Mouse (Mus musculus): Measurements from ENCODE around the gene Hexb. TPM values are rescaled to one million over a fixed set of nuclear protein-coding genes. Genes with fewer than 3 reads are reported as not detected.

Hexb gene
- polyA plus RNA-seq, 1 experiment: 30.9 TPM

- H3K27me3 ChIP-seq (ENCODE audit: control insufficient read depth, insufficient read depth, insufficient read length): no peaks in the 10 kb centered on the region
- no peak overlapping the region for H3K4me3 ChIP-seq
- no peaks in the 10 kb centered on the region for H3K36me3 ChIP-seq (ENCODE audit: control insufficient read depth, insufficient read depth)
- no peaks in the 10 kb centered on the region for H3K79me2 ChIP-seq (ENCODE audit: control insufficient read depth, insufficient read depth)
- H3K4me2 ChIP-seq (ENCODE audit: low read depth): no peak overlapping the region
- TF ChIP-seq TCF12 (IDR thresholded peaks at IDR 0.05; ENCODE audit: insufficient read depth, poor library complexity, severe bottlenecking) (no peak), CEBPB (IDR thresholded peaks at IDR 0.05; ENCODE audit: insufficient read depth, poor library complexity, severe bottlenecking) (no peak), MYOG (IDR thresholded peaks at IDR 0.05; ENCODE audit: control insufficient read depth in 1 of 3, insufficient read depth in 1 of 3, insufficient read length in 2 of 3, low read depth in 2 of 3) (no peak), POLR2A (IDR thresholded peaks at IDR 0.05; ENCODE audit: insufficient read length, low read depth) (no peak), E2F4 (IDR thresholded peaks at IDR 0.05; ENCODE audit: insufficient read depth) (no peak), USF1 (IDR thresholded peaks at IDR 0.05; ENCODE audit: low read depth) (no peak), MAX (IDR thresholded peaks at IDR 0.05; ENCODE audit: low read depth) (no peak), MYOD1 (IDR thresholded peaks at IDR 0.05; ENCODE audit: control insufficient read depth in 1 of 3, insufficient read length in 2 of 3, low read depth in 2 of 3) (no peak), SRF (IDR thresholded peaks at IDR 0.05; ENCODE audit: control insufficient read depth, insufficient read length, low read depth) (no peak), TCF3 (IDR thresholded peaks at IDR 0.05; ENCODE audit: insufficient read length, low read depth) (no peak), POLR2AphosphoS2 (IDR thresholded peaks at IDR 0.05; ENCODE audit: insufficient read length, low read depth) (no peak), REST (IDR thresholded peaks at IDR 0.05; ENCODE audit: insufficient read depth, insufficient read length) (no peak)
- H3ac ChIP-seq (ENCODE audit: control insufficient read depth, insufficient read length): no peak overlapping the region
Measured at GRCm38 (mm10) chr13:97214583-97215268, 16.6 kb upstream of the Hexb start.

DNA sequence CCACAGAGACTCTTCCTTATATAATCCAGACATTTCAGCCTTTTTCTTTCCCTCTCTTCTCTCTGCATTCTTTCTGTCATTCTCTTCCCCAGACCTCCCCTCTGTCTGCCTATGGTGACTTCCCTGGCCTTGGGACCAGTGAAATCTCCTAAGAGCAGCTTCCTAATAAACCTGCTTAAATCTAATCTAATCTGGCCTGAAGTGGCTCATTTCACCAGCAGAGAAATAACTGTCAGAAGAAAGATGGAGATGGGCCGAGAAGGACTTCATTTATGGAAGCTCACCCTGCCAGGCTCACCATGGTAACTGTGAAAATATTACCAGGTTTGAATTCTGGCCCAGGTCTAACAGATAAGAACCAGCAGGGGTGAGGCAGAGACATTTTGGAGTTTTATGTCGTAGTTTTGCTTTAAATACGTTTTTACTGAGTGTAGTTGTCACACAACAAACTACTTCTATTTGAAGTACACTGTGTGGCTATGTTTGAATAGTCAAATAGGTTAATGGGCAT, 10.4 kb upstream of the Hexb start:
- Histone ChIP-seq H3ac (ENCODE audit: control insufficient read depth, insufficient read length) (no peak overlapping the region), H3K27me3 (ENCODE audit: control insufficient read depth, insufficient read depth, insufficient read length) (no peaks in the 10 kb centered on the region), H3K36me3 (ENCODE audit: control insufficient read depth, insufficient read depth) (no peaks in the 10 kb centered on the region), H3K4me3 (no peak overlapping the region), H3K4me2 (ENCODE audit: low read depth) (no peak overlapping the region), H3K79me2 (ENCODE audit: control insufficient read depth, insufficient read depth) (no peaks in the 10 kb centered on the region)
- no peak for TF ChIP-seq TCF12 (IDR thresholded peaks at IDR 0.05; ENCODE audit: insufficient read depth, poor library complexity, severe bottlenecking)
- no peak for TF ChIP-seq MAX (IDR thresholded peaks at IDR 0.05; ENCODE audit: low read depth)
- TF ChIP-seq MYOG (IDR thresholded peaks at IDR 0.05; ENCODE audit: control insufficient read depth in 1 of 3, insufficient read depth in 1 of 3, insufficient read length in 2 of 3, low read depth in 2 of 3): no peak
- no peak for TF ChIP-seq MYOD1 (IDR thresholded peaks at IDR 0.05; ENCODE audit: control insufficient read depth in 1 of 3, insufficient read length in 2 of 3, low read depth in 2 of 3)
- no peak for TF ChIP-seq E2F4 (IDR thresholded peaks at IDR 0.05; ENCODE audit: insufficient read depth)
- no peak for TF ChIP-seq TCF3 (IDR thresholded peaks at IDR 0.05; ENCODE audit: insufficient read length, low read depth)
- no peak for TF ChIP-seq CEBPB (IDR thresholded peaks at IDR 0.05; ENCODE audit: insufficient read depth, poor library complexity, severe bottlenecking)
- no peak for TF ChIP-seq SRF (IDR thresholded peaks at IDR 0.05; ENCODE audit: control insufficient read depth, insufficient read length, low read depth)
- no peak for TF ChIP-seq POLR2AphosphoS2 (IDR thresholded peaks at IDR 0.05; ENCODE audit: insufficient read length, low read depth)
- no peak for TF ChIP-seq REST (IDR thresholded peaks at IDR 0.05; ENCODE audit: insufficient read depth, insufficient read length)
- TF ChIP-seq USF1 (IDR thresholded peaks at IDR 0.05; ENCODE audit: low read depth): no peak
- no peak for TF ChIP-seq POLR2A (IDR thresholded peaks at IDR 0.05; ENCODE audit: insufficient read length, low read depth)

- H3K36me3 ChIP-seq (ENCODE audit: control insufficient read depth, insufficient read depth): no peaks in the 10 kb centered on the region
- H3K4me3 ChIP-seq: no peak overlapping the region
- H3ac ChIP-seq (ENCODE audit: control insufficient read depth, insufficient read length): no peak overlapping the region
- no peak for TF ChIP-seq CEBPB (IDR thresholded peaks at IDR 0.05; ENCODE audit: insufficient read depth, poor library complexity, severe bottlenecking)
- no peak for TF ChIP-seq TCF12 (IDR thresholded peaks at IDR 0.05; ENCODE audit: insufficient read depth, poor library complexity, severe bottlenecking)
- no peak for TF ChIP-seq TCF3 (IDR thresholded peaks at IDR 0.05; ENCODE audit: insufficient read length, low read depth)
- TF ChIP-seq POLR2AphosphoS2 (IDR thresholded peaks at IDR 0.05; ENCODE audit: insufficient read length, low read depth): no peak
- no peak for TF ChIP-seq E2F4 (IDR thresholded peaks at IDR 0.05; ENCODE audit: insufficient read depth)
- TF ChIP-seq MYOG (IDR thresholded peaks at IDR 0.05; ENCODE audit: control insufficient read depth in 1 of 3, insufficient read depth in 1 of 3, insufficient read length in 2 of 3, low read depth in 2 of 3): no peak
- TF ChIP-seq MYOD1 (IDR thresholded peaks at IDR 0.05; ENCODE audit: control insufficient read depth in 1 of 3, insufficient read length in 2 of 3, low read depth in 2 of 3): no peak
- no peak for TF ChIP-seq REST (IDR thresholded peaks at IDR 0.05; ENCODE audit: insufficient read depth, insufficient read length)
- TF ChIP-seq SRF (IDR thresholded peaks at IDR 0.05; ENCODE audit: control insufficient read depth, insufficient read length, low read depth): no peak
- TF ChIP-seq POLR2A (IDR thresholded peaks at IDR 0.05; ENCODE audit: insufficient read length, low read depth): no peak
- no peak for TF ChIP-seq MAX (IDR thresholded peaks at IDR 0.05; ENCODE audit: low read depth)
- no peak for TF ChIP-seq USF1 (IDR thresholded peaks at IDR 0.05; ENCODE audit: low read depth)
- H3K27me3 ChIP-seq (ENCODE audit: control insufficient read depth, insufficient read depth, insufficient read length): no peaks in the 10 kb centered on the region
- no peaks in the 10 kb centered on the region for H3K79me2 ChIP-seq (ENCODE audit: control insufficient read depth, insufficient read depth)
- H3K4me2 ChIP-seq (ENCODE audit: low read depth): no peak overlapping the region
Measured at GRCm38 (mm10) chr13:97208112-97208478, 9.9 kb upstream of the Hexb start.

- no peak overlapping the region for H3K4me2 ChIP-seq (ENCODE audit: low read depth)
- no peaks in the 10 kb centered on the region for H3K27me3 ChIP-seq (ENCODE audit: control insufficient read depth, insufficient read depth, insufficient read length)
- no peak overlapping the region for H3ac ChIP-seq (ENCODE audit: control insufficient read depth, insufficient read length)
- no peaks in the 10 kb centered on the region for H3K36me3 ChIP-seq (ENCODE audit: control insufficient read depth, insufficient read depth)
- H3K4me3 ChIP-seq: no peak overlapping the region
- TF ChIP-seq MYOG (IDR thresholded peaks at IDR 0.05; ENCODE audit: control insufficient read depth in 1 of 3, insufficient read depth in 1 of 3, insufficient read length in 2 of 3, low read depth in 2 of 3) (no peak), MYOD1 (IDR thresholded peaks at IDR 0.05; ENCODE audit: control insufficient read depth in 1 of 3, insufficient read length in 2 of 3, low read depth in 2 of 3) (no peak), SRF (IDR thresholded peaks at IDR 0.05; ENCODE audit: control insufficient read depth, insufficient read length, low read depth) (no peak), REST (IDR thresholded peaks at IDR 0.05; ENCODE audit: insufficient read depth, insufficient read length) (no peak), USF1 (IDR thresholded peaks at IDR 0.05; ENCODE audit: low read depth) (no peak), TCF3 (IDR thresholded peaks at IDR 0.05; ENCODE audit: insufficient read length, low read depth) (no peak), TCF12 (IDR thresholded peaks at IDR 0.05; ENCODE audit: insufficient read depth, poor library complexity, severe bottlenecking) (no peak), MAX (IDR thresholded peaks at IDR 0.05; ENCODE audit: low read depth) (no peak), POLR2A (IDR thresholded peaks at IDR 0.05; ENCODE audit: insufficient read length, low read depth) (no peak), CEBPB (IDR thresholded peaks at IDR 0.05; ENCODE audit: insufficient read depth, poor library complexity, severe bottlenecking) (no peak), E2F4 (IDR thresholded peaks at IDR 0.05; ENCODE audit: insufficient read depth) (no peak), POLR2AphosphoS2 (IDR thresholded peaks at IDR 0.05; ENCODE audit: insufficient read length, low read depth) (no peak)
- H3K79me2 ChIP-seq (ENCODE audit: control insufficient read depth, insufficient read depth): no peaks in the 10 kb centered on the region
Measured at GRCm38 (mm10) chr13:97207472-97208111, 9.4 kb upstream of the Hexb start.
